Mouse (Mus musculus) stomach, postnatal 0 days (tissue): ENCODE measurements at regions not wholly inside any gene's neighbourhood (a gene's known extent, or its start where the extent isn't known, plus 50 kb on each side); places are given as distances from the start of the nearest gene placed in this dataset.
"Not testable (repeated sequence)": the region's sequence is repeated elsewhere in the genome, so short reads cannot be mapped to it uniquely, and the experiment has no call there.

Experiments used
- ATAC-seq: fragments of 200-750 bp; cut with Nextera tagmentation; 2 replicates; pipeline ENCODE4 v1.8.0; 2017; ENCODE audit not compliant: low FRiP score, low TSS enrichment
- DNase-seq: peaks from one replicate; pipeline ENCODE4 v3.0.0-alpha.2; 2016; ENCODE audit warnings: low spot score
- H3K27ac ChIP-seq: fragments of 300-500 bp; sonication (generic); replicated peaks from 2 replicates; pipeline ENCODE4 v1.5.1; 2014; ENCODE audit warnings: mild to moderate bottlenecking, control low read depth
- H3K27me3 ChIP-seq: fragments of 300-500 bp; sonication (generic); 2 replicates; pipeline ENCODE4 v1.6.1; 2014; ENCODE audit warnings: low read length; ENCODE audit not compliant: control insufficient read depth, insufficient read depth
- H3K36me3 ChIP-seq: fragments of 300-500 bp; sonication (generic); 2 replicates; pipeline ENCODE4 v1.6.1; 2014; ENCODE audit warnings: low read length, mixed read lengths; ENCODE audit not compliant: control insufficient read depth, insufficient read depth
- H3K4me1 ChIP-seq: fragments of 300-500 bp; sonication (generic); replicated peaks from 2 replicates; pipeline ENCODE4 v1.6.1; 2014; ENCODE audit warnings: antibody characterized with exemption; ENCODE audit not compliant: control insufficient read depth, insufficient read depth
- H3K4me2 ChIP-seq: fragments of 300-500 bp; sonication (generic); replicated peaks from 2 replicates; pipeline ENCODE4 v1.6.1; 2014; ENCODE audit warnings: low read depth, mild to moderate bottlenecking, control low read depth, moderate library complexity
- H3K4me3 ChIP-seq: fragments of 300-500 bp; sonication (generic); 2 replicates; pipeline ENCODE4 v1.5.1; 2014; ENCODE audit warnings: low read depth, low read length, control low read depth
- H3K9ac ChIP-seq: fragments of 300-500 bp; sonication (generic); 2 replicates; pipeline ENCODE4 v1.6.1; 2014; ENCODE audit warnings: mild to moderate bottlenecking, low read length, control low read depth, mixed read lengths
- H3K9me3 ChIP-seq: fragments of 300-500 bp; sonication (generic); 2 replicates; pipeline ENCODE4 v1.6.1; 2016; ENCODE audit warnings: low read length; ENCODE audit not compliant: control insufficient read depth
- CTCF ChIP-seq: IDR thresholded peaks from 2 replicates; pipeline ENCODE4 v1.5.1; 2016; ENCODE audit warnings: antibody characterized with exemption, low read depth, mild to moderate bottlenecking, moderate library complexity
- EP300 ChIP-seq: optimal IDR thresholded peaks from 2 replicates; pipeline ENCODE3; 2016; ENCODE audit warnings: antibody characterized with exemption
- WGBS: fragments of 180-500 bp; shearing (Covaris S2); extraction: QIAGEN DNeasy Blood & Tissue Kit; methylation state at CpG from one replicate; pipeline ENCODE4 v1.1.7; 2014; 5-methylcytosine and 5-hydroxymethylcytosine counted together

GRCm38 (mm10) chr5:75402631-75403030, 172.1 kb upstream of the Kit start:
- Histone ChIP-seq H3K27me3 (no peaks in the 10 kb centered on the region), H3K9ac (no peak overlapping the region), H3K9me3 (no peaks in the 10 kb centered on the region), H3K27ac (no peak overlapping the region), H3K4me1 (peaks cover 5% of the 10 kb centered on the region; the same call in 1 of the 2 replicates), H3K36me3 (no peaks in the 10 kb centered on the region), H3K4me3 (no peak overlapping the region), H3K4me2 (no peak overlapping the region)
- ATAC-seq, result no peak
- DNase-seq, result no peak
- TF ChIP-seq CTCF, result no peak
- TF ChIP-seq EP300, result no peak
- WGBS, result 24% methylated on average over 3 of the region's 3 CpGs

- ATAC-seq, result no peak
- H3K9ac ChIP-seq, result no peak overlapping the region
Observed at GRCm38 (mm10) chr5:75403531-75403930, 171.2 kb upstream of the Kit start.

GRCm38 (mm10) chr5:75404601-75405285, 170.0 kb upstream of the Kit start:
- WGBS, result 38% methylated on average over 9 of the region's 9 CpGs
- H3K27me3 ChIP-seq, result no peaks in the 10 kb centered on the region
- H3K36me3 ChIP-seq, result no peaks in the 10 kb centered on the region
- no peak overlapping the region for H3K4me3 ChIP-seq
- H3K9ac ChIP-seq, result no peak overlapping the region
- H3K27ac ChIP-seq, result no peak overlapping the region
- 0 out of 2 replicates have a peak overlapping the region, but pooled peaks have one; percentile 5 for H3K4me2 ChIP-seq
- no peak for TF ChIP-seq EP300
- no peak for TF ChIP-seq CTCF
- H3K4me1 ChIP-seq, result peaks cover 5% of the 10 kb centered on the region; the same call in 1 of the 2 replicates
- ATAC-seq (no peak), DNase-seq (no peak)
- H3K9me3 ChIP-seq, result no peaks in the 10 kb centered on the region

More at GRCm38 (mm10) chr5:75403531-75403930, 171.2 kb upstream of the Kit start:
- no peak for DNase-seq
- no peak overlapping the region for H3K27ac ChIP-seq
- no peak overlapping the region for H3K4me2 ChIP-seq
- no peak overlapping the region for H3K4me3 ChIP-seq
- H3K4me1 ChIP-seq, result peaks cover 5% of the 10 kb centered on the region; the same call in 1 of the 2 replicates
- TF ChIP-seq CTCF, result no peak
- no peak for TF ChIP-seq EP300
- H3K36me3 ChIP-seq, result no peaks in the 10 kb centered on the region
- WGBS, result 81% methylated on average over 5 of the region's 5 CpGs
- H3K27me3 ChIP-seq, result no peaks in the 10 kb centered on the region
- no peaks in the 10 kb centered on the region for H3K9me3 ChIP-seq

GRCm38 (mm10) chr5:75405496-75405895, 169.2 kb upstream of the Kit start:
- 52% methylated on average over 7 of the region's 7 CpGs for WGBS
- Histone ChIP-seq H3K36me3 (no peaks in the 10 kb centered on the region), H3K27me3 (no peaks in the 10 kb centered on the region), H3K4me2 (no peak overlapping the region), H3K27ac (no peak overlapping the region), H3K9me3 (no peaks in the 10 kb centered on the region), H3K9ac (no peak overlapping the region), H3K4me3 (no peak overlapping the region), H3K4me1 (peaks cover 5% of the 10 kb centered on the region; the same call in 1 of the 2 replicates)
- ATAC-seq (no peak), DNase-seq (no peak)
- TF ChIP-seq EP300 (no peak), CTCF (no peak)

- DNase-seq (no peak), ATAC-seq (no peak)
- no peak overlapping the region for H3K9ac ChIP-seq
- H3K4me3 ChIP-seq, result no peak overlapping the region
- WGBS, result 81% methylated on average over 10 of the region's 10 CpGs
- peaks cover 5% of the 10 kb centered on the region; the same call in 1 of the 2 replicates for H3K4me1 ChIP-seq
- H3K9me3 ChIP-seq, result no peaks in the 10 kb centered on the region
- H3K4me2 ChIP-seq, result no peak overlapping the region
- H3K36me3 ChIP-seq, result no peaks in the 10 kb centered on the region
- TF ChIP-seq EP300 (no peak), CTCF (no peak)
- no peaks in the 10 kb centered on the region for H3K27me3 ChIP-seq
- no peak overlapping the region for H3K27ac ChIP-seq
Observed at GRCm38 (mm10) chr5:75407686-75408085, 167.0 kb upstream of the Kit start.

GRCm38 (mm10) chr5:75410240-75411186, 164.2 kb upstream of the Kit start:
- H3K9me3 ChIP-seq, result no peaks in the 10 kb centered on the region
- no peaks in the 10 kb centered on the region for H3K27me3 ChIP-seq
- H3K27ac ChIP-seq, result no peak overlapping the region
- H3K4me1 ChIP-seq, result no peaks in the 10 kb centered on the region
- H3K9ac ChIP-seq, result no peak overlapping the region
- TF ChIP-seq EP300 (no peak), CTCF (no peak)
- H3K4me3 ChIP-seq, result no peak overlapping the region
- ATAC-seq (no peak), DNase-seq (no peak)
- H3K4me2 ChIP-seq, result no peak overlapping the region
- 57% methylated on average over 24 of the region's 24 CpGs for whole genome bisulfite sequencing
- H3K36me3 ChIP-seq, result no peaks in the 10 kb centered on the region

GRCm38 (mm10) chr5:75419282-75419681, 155.4 kb upstream of the Kit start:
- H3K9me3 ChIP-seq, H3K27me3 ChIP-seq, H3K4me2 ChIP-seq, H3K4me1 ChIP-seq, ATAC-seq, H3K9ac ChIP-seq, H3K27ac ChIP-seq, H3K36me3 ChIP-seq, DNase-seq, H3K4me3 ChIP-seq: not testable (repeated sequence)
- 81% methylated on average over 1 of the region's 2 CpGs for WGBS
